Mouse (Mus musculus): ENCODE measurements around the gene Vmn1r85. TPM values are rescaled to one million over a fixed set of nuclear protein-coding genes. Genes with fewer than 3 reads are reported as not detected.
"Not testable (repeated sequence)": the region's sequence is repeated elsewhere in the genome, so short reads cannot be mapped to it uniquely, and the experiment has no call there.

Vmn1r85 gene
- total and polyA plus RNA-seq, 2 experiments: not detected

DNA sequence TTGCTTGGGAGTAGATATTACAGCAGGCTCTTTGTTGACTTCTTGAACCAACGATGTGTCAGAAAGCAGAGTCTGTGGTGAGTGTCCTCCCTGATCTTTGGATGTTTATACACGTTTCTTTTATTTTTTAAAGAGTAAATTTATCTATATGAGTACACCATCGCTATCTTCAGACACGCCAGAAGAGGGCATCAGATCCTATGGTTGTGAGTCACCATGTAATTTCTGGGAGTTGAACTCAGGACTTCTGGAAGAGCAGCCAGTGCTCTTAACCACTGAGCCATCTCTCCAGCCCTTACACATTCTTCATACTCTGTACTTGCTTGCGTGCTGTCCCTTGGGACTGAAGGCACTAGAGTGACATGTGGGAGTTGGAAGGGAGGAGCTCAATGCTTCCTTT lies 22.7 kb downstream of the Vmn1r85 start:
- Histone ChIP-seq H3K27me3 (ENCODE audit: control insufficient read depth, insufficient read depth, low read length) (no peaks in the 10 kb centered on the region), H3K79me2 (ENCODE audit: control insufficient read depth, insufficient read depth, low read length) (no peaks in the 10 kb centered on the region), H3K4me3 (ENCODE audit: insufficient read depth, low read depth, low read length) (no peak overlapping the region), H3K27ac (replicated peaks; ENCODE audit: insufficient read depth, low read depth, low read length) (no peak overlapping the region), H3K9ac (ENCODE audit: low read depth, low read length) (no peak overlapping the region), H3K36me3 (ENCODE audit: control insufficient read depth, insufficient read depth, low read length) (no peaks in the 10 kb centered on the region), H3K4me1 (ENCODE audit: control insufficient read depth, insufficient read depth, low read length) (no peaks in the 10 kb centered on the region)
- WGBS: 55% methylated on average over 5 of the region's 5 CpGs
- TF ChIP-seq POLR2A (IDR thresholded peaks at IDR 0.05; ENCODE audit: extremely low read depth, insufficient read depth, low read length) (no peak), CTCF (IDR thresholded peaks at IDR 0.05; ENCODE audit: low read depth, low read length) (no peak)
- DNase-seq (ENCODE audit: extremely low read depth, low read depth, low spot score): no peak

DNA sequence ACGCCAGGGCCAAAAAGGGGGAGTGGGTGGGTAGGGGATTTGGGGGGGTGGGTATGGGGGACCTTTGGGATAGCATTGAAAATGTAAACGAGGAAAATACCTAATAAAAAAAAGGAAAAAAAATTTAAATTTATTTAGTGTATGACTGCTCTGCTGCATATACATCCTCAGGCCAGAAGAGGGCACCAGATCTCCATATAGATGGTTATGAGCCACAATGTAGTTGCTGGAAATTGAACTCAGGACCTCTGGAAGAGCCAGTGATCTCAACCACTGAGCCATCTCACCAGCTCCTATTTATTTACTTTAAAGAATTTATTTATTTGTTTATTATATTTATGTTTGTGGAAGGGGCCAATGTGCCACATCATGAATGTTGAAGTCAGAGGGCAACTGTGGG lies 31.6 kb downstream of the Vmn1r85 start:
- H3K4me3 ChIP-seq (ENCODE audit: insufficient read depth, low read depth, low read length); H3K4me1 ChIP-seq (ENCODE audit: control insufficient read depth, insufficient read depth, low read length); H3K79me2 ChIP-seq (ENCODE audit: control insufficient read depth, insufficient read depth, low read length); H3K27ac ChIP-seq (replicated peaks; ENCODE audit: insufficient read depth, low read depth, low read length); DNase-seq (ENCODE audit: extremely low read depth, low read depth, low spot score); H3K9ac ChIP-seq (ENCODE audit: low read depth, low read length); H3K36me3 ChIP-seq (ENCODE audit: control insufficient read depth, insufficient read depth, low read length); H3K27me3 ChIP-seq (ENCODE audit: control insufficient read depth, insufficient read depth, low read length): not testable (repeated sequence)
- peak; percentile 7; the same call in 1 of the 2 replicates for TF ChIP-seq CTCF (IDR thresholded peaks at IDR 0.05; ENCODE audit: low read depth, low read length)
- 53% methylated on average over 2 of the region's 2 CpGs for WGBS

DNA sequence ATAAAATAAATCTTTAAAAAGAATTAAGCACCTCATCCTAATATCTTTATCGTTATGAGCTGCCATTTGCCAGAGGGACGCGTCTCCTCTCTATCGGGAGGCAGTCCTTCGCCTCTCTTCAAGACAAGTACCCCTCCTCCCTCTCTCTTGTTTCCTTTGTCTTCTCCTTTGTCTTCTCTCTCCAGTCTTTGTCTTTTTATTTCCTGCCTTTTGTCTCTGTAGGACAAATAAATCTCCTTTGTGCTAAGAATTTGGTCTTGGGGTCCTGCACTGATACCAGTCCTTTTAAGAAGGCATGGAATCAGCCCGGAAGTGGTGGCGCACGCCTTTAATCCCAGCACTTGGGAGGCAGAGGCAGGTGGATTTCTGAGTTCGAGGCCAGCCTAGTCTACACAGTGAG lies 35.4 kb downstream of the Vmn1r85 start:
- DNase-seq (ENCODE audit: extremely low read depth, low read depth, low spot score): no peak

DNA sequence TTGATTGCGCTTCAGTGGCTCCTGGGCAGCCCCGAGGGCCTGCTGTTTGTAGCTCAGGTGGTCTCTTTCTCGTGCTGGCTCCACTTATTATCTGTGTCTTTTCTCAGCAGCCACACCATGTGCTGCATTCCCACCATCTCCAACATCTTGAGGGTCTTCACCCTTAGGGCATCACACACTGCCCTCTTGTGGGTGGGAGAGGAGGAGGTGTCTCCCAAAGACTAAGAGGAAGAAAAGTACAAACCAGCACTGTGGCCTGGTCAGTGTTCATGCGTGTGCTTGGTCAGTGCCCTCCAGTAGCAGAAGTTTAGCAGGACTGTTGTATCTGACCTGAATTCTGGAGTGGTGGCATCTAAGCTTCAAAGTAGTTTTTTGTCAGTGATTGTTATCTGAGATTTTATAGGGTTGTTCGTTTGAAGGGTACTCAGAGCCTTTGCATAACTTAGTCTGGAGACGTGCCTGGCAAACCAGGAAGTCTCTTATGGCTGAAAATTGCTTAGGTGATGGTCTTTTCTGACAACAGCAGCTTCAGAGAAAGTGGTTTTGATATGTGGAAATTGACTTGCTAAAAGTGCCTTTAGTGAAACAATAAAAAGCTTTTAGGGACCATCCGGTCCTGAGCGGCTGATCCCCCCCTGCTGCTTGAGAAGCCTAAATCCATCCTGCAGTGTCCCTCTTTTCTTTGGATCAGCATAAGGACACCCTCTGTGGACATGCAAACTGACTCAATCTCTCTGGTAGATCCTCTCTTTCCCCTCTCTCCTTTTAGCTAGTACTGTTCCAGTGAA lies 37.9 kb downstream of the Vmn1r85 start:
- no peaks in the 10 kb centered on the region for H3K36me3 ChIP-seq (ENCODE audit: control insufficient read depth, insufficient read depth, low read length)
- TF ChIP-seq CTCF (IDR thresholded peaks at IDR 0.05; ENCODE audit: low read depth, low read length) (no peak), POLR2A (IDR thresholded peaks at IDR 0.05; ENCODE audit: extremely low read depth, insufficient read depth, low read length) (no peak)
- WGBS: 79% methylated on average over 8 of the region's 8 CpGs
- no peak for DNase-seq (ENCODE audit: extremely low read depth, low read depth, low spot score)
- no peak overlapping the region for H3K4me3 ChIP-seq (ENCODE audit: insufficient read depth, low read depth, low read length)
- no peaks in the 10 kb centered on the region for H3K79me2 ChIP-seq (ENCODE audit: control insufficient read depth, insufficient read depth, low read length)
- H3K27ac ChIP-seq (replicated peaks; ENCODE audit: insufficient read depth, low read depth, low read length): no peak overlapping the region
- no peak overlapping the region for H3K9ac ChIP-seq (ENCODE audit: low read depth, low read length)
- H3K27me3 ChIP-seq (ENCODE audit: control insufficient read depth, insufficient read depth, low read length): no peaks in the 10 kb centered on the region
- H3K4me1 ChIP-seq (ENCODE audit: control insufficient read depth, insufficient read depth, low read length): no peaks in the 10 kb centered on the region

More for the DNA sequence above, 35.4 kb downstream of the Vmn1r85 start:
- Histone ChIP-seq H3K4me3 (ENCODE audit: insufficient read depth, low read depth, low read length) (no peak overlapping the region), H3K79me2 (ENCODE audit: control insufficient read depth, insufficient read depth, low read length) (no peaks in the 10 kb centered on the region), H3K4me1 (ENCODE audit: control insufficient read depth, insufficient read depth, low read length) (no peaks in the 10 kb centered on the region), H3K27ac (replicated peaks; ENCODE audit: insufficient read depth, low read depth, low read length) (no peak overlapping the region), H3K9ac (ENCODE audit: low read depth, low read length) (no peak overlapping the region), H3K36me3 (ENCODE audit: control insufficient read depth, insufficient read depth, low read length) (no peaks in the 10 kb centered on the region), H3K27me3 (ENCODE audit: control insufficient read depth, insufficient read depth, low read length) (no peaks in the 10 kb centered on the region)
- WGBS: 89% methylated on average over 9 of the region's 9 CpGs
- TF ChIP-seq CTCF (IDR thresholded peaks at IDR 0.05; ENCODE audit: low read depth, low read length) (no peak), POLR2A (IDR thresholded peaks at IDR 0.05; ENCODE audit: extremely low read depth, insufficient read depth, low read length) (no peak)

DNA sequence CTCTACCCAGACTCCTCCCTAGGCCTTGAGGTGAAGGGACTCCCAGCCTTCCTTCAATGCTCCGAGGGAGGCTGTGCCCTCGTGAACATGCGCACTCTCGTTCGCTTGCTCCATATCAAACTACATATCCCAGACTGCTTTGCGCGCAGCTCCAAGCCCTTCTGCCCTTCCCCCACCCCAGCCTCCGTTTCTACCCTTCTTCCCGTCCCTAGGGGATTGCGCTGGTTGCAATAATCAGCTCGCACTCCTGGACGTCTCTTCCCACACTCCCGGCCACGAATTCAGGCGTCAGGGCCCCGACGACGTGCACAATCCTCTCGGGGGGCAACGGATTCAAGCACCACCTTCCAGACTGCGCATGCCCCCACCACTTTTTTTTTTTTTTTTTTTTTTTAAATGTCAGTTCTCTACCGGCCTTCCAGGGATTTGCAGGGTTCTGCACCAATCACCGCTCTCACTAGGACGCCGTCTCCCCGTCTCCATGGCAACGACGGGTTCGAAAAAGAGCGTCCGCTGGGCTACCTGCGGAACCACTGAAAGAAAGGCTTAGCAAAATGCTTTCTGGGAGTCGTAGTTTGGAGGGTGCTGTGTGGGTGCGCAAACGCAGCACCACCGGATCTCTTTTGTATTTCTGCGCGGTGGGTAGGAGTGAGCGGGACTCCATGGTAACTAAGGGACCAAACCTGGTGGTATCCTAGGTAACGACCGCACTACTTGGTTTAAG lies 40.5 kb downstream of the Vmn1r85 start, which contains the start of gene Mzf1:
Mzf1 (minus strand) TSS at position 478 of the 724 bp plus-strand sequence.
- Histone ChIP-seq H3K4me1 (ENCODE audit: control insufficient read depth, insufficient read depth, low read length) (no peaks in the 10 kb centered on the region), H3K27me3 (ENCODE audit: control insufficient read depth, insufficient read depth, low read length) (no peaks in the 10 kb centered on the region), H3K4me3 (ENCODE audit: insufficient read depth, low read depth, low read length) (peak within 1 kb of the TSS; percentile 80), H3K79me2 (ENCODE audit: control insufficient read depth, insufficient read depth, low read length) (no peaks in the 10 kb centered on the region), H3K9ac (ENCODE audit: low read depth, low read length) (peak within 1 kb of the TSS; percentile 71), H3K27ac (replicated peaks; ENCODE audit: insufficient read depth, low read depth, low read length) (peak within 1 kb of the TSS; percentile 58), H3K36me3 (ENCODE audit: control insufficient read depth, insufficient read depth, low read length) (no peaks in the 10 kb centered on the region)
- DNase-seq (ENCODE audit: extremely low read depth, low read depth, low spot score): peak; percentile 93
- WGBS: under 1% methylated on average over 40 of the region's 41 CpGs
- TF ChIP-seq CTCF (IDR thresholded peaks at IDR 0.05; ENCODE audit: low read depth, low read length) (no peak), POLR2A (IDR thresholded peaks at IDR 0.05; ENCODE audit: extremely low read depth, insufficient read depth, low read length) (no peak)

DNA sequence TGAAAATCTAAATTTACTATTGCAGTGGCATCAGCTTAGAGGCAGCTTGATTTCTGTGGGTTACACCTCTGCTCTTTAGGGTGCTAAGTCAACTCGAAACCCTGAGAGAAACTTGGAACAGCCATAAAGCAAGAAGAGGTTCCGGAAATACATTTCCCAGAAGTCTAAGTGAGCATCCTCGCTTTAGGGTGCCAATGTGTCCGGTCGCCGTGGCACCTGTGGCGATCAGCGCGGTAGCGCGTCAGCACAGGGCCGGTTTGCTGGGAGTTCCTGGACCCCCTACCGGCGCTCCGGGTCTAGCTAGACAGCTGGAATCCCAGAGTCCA lies 41.0 kb downstream of the Vmn1r85 start:
- Histone ChIP-seq H3K4me1 (ENCODE audit: control insufficient read depth, insufficient read depth, low read length) (no peaks in the 10 kb centered on the region), H3K9ac (ENCODE audit: low read depth, low read length) (peak overlapping the region; percentile 66), H3K4me3 (ENCODE audit: insufficient read depth, low read depth, low read length) (peak overlapping the region; percentile 80), H3K27me3 (ENCODE audit: control insufficient read depth, insufficient read depth, low read length) (no peaks in the 10 kb centered on the region), H3K79me2 (ENCODE audit: control insufficient read depth, insufficient read depth, low read length) (no peaks in the 10 kb centered on the region), H3K36me3 (ENCODE audit: control insufficient read depth, insufficient read depth, low read length) (no peaks in the 10 kb centered on the region), H3K27ac (replicated peaks; ENCODE audit: insufficient read depth, low read depth, low read length) (peak overlapping the region; percentile 45)
- DNase-seq (ENCODE audit: extremely low read depth, low read depth, low spot score): no peak
- TF ChIP-seq CTCF (IDR thresholded peaks at IDR 0.05; ENCODE audit: low read depth, low read length) (no peak), POLR2A (IDR thresholded peaks at IDR 0.05; ENCODE audit: extremely low read depth, insufficient read depth, low read length) (no peak)
- 1% methylated on average over 15 of the region's 15 CpGs for WGBS

Measured in liver, adult 2 months (tissue).